Mouse (Mus musculus) embryonic facial prominence, embryonic 11.5 days (tissue): ENCODE data around the gene Alg12. TPM values are rescaled to one million over a fixed set of nuclear protein-coding genes. Genes with fewer than 3 reads are reported as not detected.
A peak's percentile ranks its signal among the peaks of the same experiment; 100 is the strongest.

ENCODE experiments used
- ATAC-seq: fragments of 200-750 bp; cut with Nextera tagmentation; replicated peaks from 2 replicates; pipeline ENCODE4 v1.8.0; 2017; ENCODE audit warnings: low read depth; ENCODE audit not compliant: insufficient number of reproducible peaks, low FRiP score, low TSS enrichment
- DNase-seq: peaks from one replicate; pipeline ENCODE4 v3.0.0-alpha.2; 2015; ENCODE audit warnings: low spot score
- H3K27ac ChIP-seq: fragments of 300-500 bp; sonication (generic); replicated peaks from 2 replicates; pipeline ENCODE4 v1.5.1; 2014; ENCODE audit warnings: mild to moderate bottlenecking, low read depth, low read length, control low read depth
- H3K27me3 ChIP-seq: fragments of 300-500 bp; sonication (generic); 2 replicates; pipeline ENCODE4 v1.6.1; 2014; ENCODE audit warnings: mild to moderate bottlenecking, low read length, moderate library complexity, mixed read lengths; ENCODE audit not compliant: control insufficient read depth, insufficient read depth
- H3K36me3 ChIP-seq: fragments of 300-500 bp; sonication (generic); replicated peaks from 2 replicates; pipeline ENCODE4 v1.6.1; 2014; ENCODE audit warnings: low read depth, mild to moderate bottlenecking, low read length, moderate library complexity, mixed read lengths; ENCODE audit not compliant: control insufficient read depth, insufficient read depth
- H3K4me1 ChIP-seq: fragments of 300-500 bp; sonication (generic); 2 replicates; pipeline ENCODE4 v1.6.1; 2014; ENCODE audit warnings: low read length, mixed read lengths; ENCODE audit not compliant: control insufficient read depth, insufficient read depth
- H3K4me2 ChIP-seq: fragments of 300-500 bp; sonication (generic); 2 replicates; pipeline ENCODE4 v1.6.1; 2014; ENCODE audit warnings: low read depth, mild to moderate bottlenecking, control low read depth, low read length, moderate library complexity
- H3K4me3 ChIP-seq: fragments of 300-500 bp; sonication (generic); 2 replicates; pipeline ENCODE4 v1.5.1; 2014; ENCODE audit warnings: low read depth, low read length, control low read depth
- H3K9ac ChIP-seq: fragments of 300-500 bp; sonication (generic); replicated peaks from 2 replicates; pipeline ENCODE4 v1.6.1; 2014; ENCODE audit warnings: mild to moderate bottlenecking, control low read depth, low read length
- H3K9me3 ChIP-seq: fragments of 300-500 bp; sonication (generic); replicated peaks from 2 replicates; pipeline ENCODE4 v1.6.1; 2016; ENCODE audit warnings: mild to moderate bottlenecking, low read length, inconsistent platforms, mixed read lengths; ENCODE audit not compliant: control insufficient read depth
- WGBS: fragments of 180-500 bp; shearing (Covaris S2); extraction: QIAGEN DNeasy Blood & Tissue Kit; methylation state at CpG from one replicate; pipeline ENCODE4 v1.1.7; 2014; 5-methylcytosine and 5-hydroxymethylcytosine counted together
- polyA plus RNA-seq: library from polyadenylated mRNA; unstranded; fragments of >200 nt; fragmentation: Nextera tagmentation; extraction: Ambion mirVana; gene quantifications from 2 replicates; pipeline ENCODE4 v1.2.1, GENCODE M21; 2014

The Alg12 gene
- polyA plus RNA-seq, 1 experiment from 2014 or later = 11.3 TPM

DNA sequence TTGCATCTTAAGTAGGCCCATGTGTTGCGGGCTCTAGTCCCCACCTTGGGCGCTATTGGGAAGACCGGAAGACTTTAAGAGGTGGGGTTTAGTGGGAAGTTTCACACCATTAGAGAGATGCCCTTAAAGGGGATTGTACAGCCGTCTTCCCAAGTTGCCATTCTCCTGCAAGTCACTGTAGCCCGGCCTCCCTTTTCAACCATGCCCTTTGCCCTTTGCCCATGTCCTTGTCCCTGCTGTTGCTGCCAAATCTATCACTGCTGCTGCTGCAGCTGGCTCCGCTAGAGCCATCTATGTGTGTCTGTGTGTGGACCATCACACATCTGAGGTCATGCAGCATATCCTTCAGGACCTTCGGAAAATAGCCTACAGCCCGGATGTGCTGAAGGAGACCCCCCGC is 13.4 kb upstream of the Alg12 start:
- ATAC-seq (no peak), DNase-seq (no peak)
- no peak overlapping the region for H3K9ac ChIP-seq
- H3K4me2 ChIP-seq = no peak overlapping the region
- H3K36me3 ChIP-seq = no peaks in the 10 kb centered on the region
- no peaks in the 10 kb centered on the region for H3K27me3 ChIP-seq
- no peaks in the 10 kb centered on the region; the same call in 1 of the 2 replicates for H3K4me1 ChIP-seq
- WGBS = 72% methylated on average over 9 of the region's 9 CpGs
- H3K27ac ChIP-seq = no peak overlapping the region
- no peaks in the 10 kb centered on the region for H3K9me3 ChIP-seq
- H3K4me3 ChIP-seq = no peak overlapping the region

DNA sequence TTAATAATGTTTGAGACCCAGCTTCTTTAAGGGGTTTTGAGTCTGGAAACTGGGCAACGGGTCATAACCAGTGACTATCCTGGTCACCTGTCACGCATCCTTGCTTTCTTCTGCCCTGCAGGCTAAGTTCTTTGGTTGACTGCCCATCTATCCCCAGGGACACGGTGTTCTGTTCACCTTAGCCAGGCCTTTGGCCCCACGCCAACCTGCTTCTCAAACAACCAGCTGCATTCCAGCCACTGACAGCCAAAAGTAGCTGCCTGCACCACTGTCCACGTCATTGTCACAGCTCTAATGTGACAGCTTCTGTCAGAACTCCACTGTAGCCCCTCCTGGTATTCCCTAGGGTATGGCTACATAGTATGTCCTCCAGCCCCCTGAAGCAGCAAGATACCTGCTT is 12.4 kb upstream of the Alg12 start:
- Histone ChIP-seq H3K36me3 (no peaks in the 10 kb centered on the region), H3K27ac (no peak overlapping the region), H3K4me2 (no peak overlapping the region), H3K4me3 (no peak overlapping the region), H3K9me3 (no peaks in the 10 kb centered on the region), H3K4me1 (no peaks in the 10 kb centered on the region; the same call in 1 of the 2 replicates), H3K27me3 (no peaks in the 10 kb centered on the region), H3K9ac (no peak overlapping the region)
- no peak for DNase-seq
- no peak for ATAC-seq
- 63% methylated on average over 5 of the region's 5 CpGs for WGBS

DNA sequence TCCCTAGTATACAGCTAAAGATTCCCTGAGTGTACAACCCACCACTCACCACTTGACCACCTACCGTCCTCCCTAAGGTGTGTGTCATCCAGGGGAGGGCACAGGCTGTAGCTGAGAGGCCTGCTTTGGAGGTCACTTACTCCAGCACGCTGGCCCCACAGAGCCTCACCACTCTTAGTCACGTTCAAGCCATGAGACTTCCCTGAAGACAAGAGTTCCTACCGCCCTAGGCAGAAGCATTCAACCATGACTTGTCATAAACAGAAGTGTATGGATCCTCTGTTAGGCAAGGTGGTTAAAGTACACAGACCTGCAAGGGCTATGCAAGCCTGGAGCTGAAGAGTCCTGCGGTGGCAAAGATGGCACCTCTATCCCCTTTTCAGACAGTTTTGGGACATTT is 11.6 kb upstream of the Alg12 start:
- Histone ChIP-seq H3K27me3 (no peaks in the 10 kb centered on the region), H3K9ac (no peak overlapping the region), H3K36me3 (no peaks in the 10 kb centered on the region), H3K4me2 (no peak overlapping the region), H3K4me1 (no peaks in the 10 kb centered on the region; the same call in 1 of the 2 replicates), H3K27ac (no peak overlapping the region), H3K4me3 (no peak overlapping the region), H3K9me3 (no peaks in the 10 kb centered on the region)
- ATAC-seq (no peak), DNase-seq (no peak)
- WGBS = 85% methylated on average over 5 of the region's 5 CpGs

DNA sequence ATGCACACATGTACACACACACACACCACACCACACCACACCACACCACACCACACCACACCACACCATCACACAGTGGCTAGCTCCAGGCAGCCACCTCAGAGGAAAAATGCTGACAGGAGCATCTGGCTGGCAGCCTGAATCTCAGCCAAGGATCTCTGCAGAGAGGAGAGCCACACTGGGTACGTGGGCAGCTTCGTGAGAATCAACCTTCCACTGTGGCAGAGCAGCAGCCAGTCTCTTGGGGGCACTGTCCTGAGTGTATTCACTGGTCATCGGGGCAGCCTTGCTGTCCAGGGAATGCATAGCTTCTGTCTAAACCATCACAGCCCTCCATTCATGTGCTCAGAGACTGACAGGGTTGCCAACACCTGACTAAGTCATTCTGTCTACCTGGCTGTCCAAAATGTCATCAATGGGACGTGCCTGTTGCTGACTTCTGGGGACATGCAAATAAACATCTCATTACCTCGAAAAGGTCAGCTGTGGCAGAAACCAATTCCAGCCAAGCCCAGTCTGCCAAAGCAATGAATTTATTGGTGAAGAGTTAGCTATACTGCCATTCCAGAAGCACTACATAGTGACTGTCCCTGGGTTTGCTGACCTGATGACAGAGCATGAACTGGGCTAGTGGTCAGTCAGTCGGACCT is 10.8 kb upstream of the Alg12 start:
- H3K9me3 ChIP-seq = no peaks in the 10 kb centered on the region
- H3K27ac ChIP-seq = no peak overlapping the region
- no peak overlapping the region for H3K4me2 ChIP-seq
- H3K4me3 ChIP-seq = no peak overlapping the region
- no peaks in the 10 kb centered on the region for H3K27me3 ChIP-seq
- H3K9ac ChIP-seq = no peak overlapping the region
- no peaks in the 10 kb centered on the region; the same call in 1 of the 2 replicates for H3K4me1 ChIP-seq
- no peaks in the 10 kb centered on the region for H3K36me3 ChIP-seq
- no peak for DNase-seq
- ATAC-seq = no peak
- WGBS = 76% methylated on average over 6 of the region's 6 CpGs

DNA sequence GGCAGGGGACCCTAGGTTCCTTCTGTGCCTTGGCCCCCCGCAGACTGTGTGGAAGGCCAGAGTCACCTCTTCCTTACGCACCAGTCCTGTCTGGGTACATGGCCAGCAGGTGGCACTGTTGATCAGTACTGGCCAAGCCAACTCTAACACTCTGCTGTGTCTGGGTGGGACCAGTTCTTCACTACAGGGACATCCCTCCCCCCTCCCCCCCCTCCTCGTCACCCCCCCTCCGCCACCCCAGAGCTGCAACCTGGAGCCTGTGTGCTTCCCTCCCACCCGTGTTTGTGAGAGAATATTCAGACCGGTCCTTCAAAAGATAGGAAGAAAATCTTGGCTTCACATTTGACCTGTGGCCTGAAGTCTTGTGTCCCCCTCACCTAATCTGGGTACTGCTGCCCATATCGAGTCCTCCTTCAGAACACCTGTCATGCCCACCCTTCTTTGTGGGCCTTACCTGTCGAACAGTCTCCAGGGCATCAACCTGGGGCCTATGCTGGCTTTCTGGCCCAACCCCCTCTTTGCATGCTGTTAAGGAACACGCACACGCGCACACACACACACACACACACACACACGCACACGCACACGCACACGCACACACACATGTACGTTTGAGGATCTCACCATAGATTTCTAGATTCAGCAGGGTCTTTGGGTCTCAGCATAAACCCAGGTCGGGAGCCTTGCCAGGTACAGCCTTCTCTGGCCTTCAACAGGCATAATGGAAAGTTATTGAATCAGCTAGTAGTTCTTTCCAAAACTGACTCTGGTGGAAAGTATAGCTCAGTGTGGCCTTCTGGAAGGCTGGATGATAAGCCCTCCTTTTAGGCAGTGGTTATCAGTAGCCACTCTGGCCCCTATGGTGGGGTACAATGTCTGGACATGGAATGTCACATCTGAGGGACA is 9.9 kb upstream of the Alg12 start:
- Histone ChIP-seq H3K4me3 (no peak overlapping the region), H3K27me3 (no peaks in the 10 kb centered on the region), H3K36me3 (peaks cover 3% of the 10 kb centered on the region; the same call in 1 of the 2 replicates), H3K9ac (no peak overlapping the region), H3K4me1 (no peaks in the 10 kb centered on the region; the same call in 1 of the 2 replicates), H3K4me2 (no peak overlapping the region), H3K9me3 (no peaks in the 10 kb centered on the region), H3K27ac (no peak overlapping the region)
- peak; percentile 85 for ATAC-seq
- 54% methylated on average over 17 of the region's 17 CpGs for whole genome bisulfite sequencing
- peak; percentile 91 for DNase-seq

DNA sequence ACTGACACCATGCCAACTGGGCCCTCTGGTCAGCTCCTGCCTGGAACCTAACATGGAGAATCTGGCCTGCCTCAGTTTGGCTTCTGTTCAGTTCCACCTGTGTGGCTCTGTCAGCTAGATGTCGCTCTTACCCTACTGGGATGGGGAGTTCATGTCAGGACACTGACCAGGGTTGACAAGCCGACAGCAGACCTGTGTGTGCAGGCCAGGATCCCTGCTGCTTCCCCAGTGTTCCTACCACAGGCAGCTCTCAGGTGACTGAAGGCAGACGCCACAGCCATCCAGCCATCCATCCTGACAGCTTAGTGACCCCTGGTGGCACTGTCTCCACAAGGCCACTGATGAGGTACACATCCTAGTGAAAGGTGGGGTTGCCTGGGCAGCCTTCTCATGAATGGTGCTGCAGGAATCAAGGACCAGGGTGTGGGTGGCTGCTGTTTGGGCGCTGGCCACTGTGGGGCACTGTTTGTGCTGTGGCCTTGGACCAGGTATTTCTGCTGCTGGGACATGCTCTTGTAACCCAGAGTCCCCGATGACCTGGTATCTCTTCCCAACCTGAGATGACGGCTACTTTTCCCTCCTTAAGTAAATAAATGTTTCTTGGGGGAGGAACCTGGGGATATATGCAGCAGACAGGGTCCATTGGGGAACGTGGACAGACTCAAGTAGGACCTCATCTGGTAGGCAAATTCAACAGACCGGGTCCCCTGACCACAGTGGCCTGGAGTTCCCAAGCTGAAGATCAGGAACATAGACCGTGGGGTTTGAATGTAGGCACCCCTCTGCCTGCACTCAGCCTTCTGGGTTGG is 9.1 kb upstream of the Alg12 start:
- Histone ChIP-seq H3K36me3 (peaks cover 4% of the 10 kb centered on the region), H3K27ac (no peak overlapping the region), H3K4me3 (no peak overlapping the region), H3K4me2 (no peak overlapping the region), H3K27me3 (no peaks in the 10 kb centered on the region), H3K9me3 (no peaks in the 10 kb centered on the region), H3K4me1 (no peaks in the 10 kb centered on the region; the same call in 1 of the 2 replicates), H3K9ac (no peak overlapping the region)
- DNase-seq = peak; percentile 65
- ATAC-seq = peak; percentile 27; the same call in 1 of the 2 replicates
- WGBS = 20% methylated on average over 9 of the region's 9 CpGs

DNA sequence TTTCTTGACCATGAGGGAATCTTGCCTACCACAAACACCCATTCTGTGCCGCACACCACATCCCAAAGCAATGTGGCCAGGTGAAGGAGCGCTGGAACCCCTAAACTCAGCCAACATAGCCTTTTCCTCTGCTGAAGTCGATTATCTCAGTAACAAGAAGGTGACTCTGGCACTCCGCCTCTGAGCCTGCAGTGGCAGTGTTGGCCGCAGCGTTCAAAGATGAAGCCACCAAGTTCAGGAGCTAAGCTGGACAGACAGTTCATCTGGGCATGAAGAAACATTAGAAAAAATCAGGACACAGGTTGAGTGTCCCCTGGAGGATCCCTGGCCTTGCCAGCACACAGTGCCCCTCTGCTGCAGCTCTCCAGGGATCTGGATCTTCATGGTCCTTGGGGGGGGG is 8.3 kb upstream of the Alg12 start:
- Histone ChIP-seq H3K27me3 (no peaks in the 10 kb centered on the region), H3K4me1 (no peaks in the 10 kb centered on the region; the same call in 1 of the 2 replicates), H3K4me2 (no peak overlapping the region), H3K4me3 (no peak overlapping the region), H3K27ac (no peak overlapping the region), H3K36me3 (peaks cover 4% of the 10 kb centered on the region), H3K9ac (no peak overlapping the region), H3K9me3 (no peaks in the 10 kb centered on the region)
- DNase-seq = no peak
- no peak for ATAC-seq
- 91% methylated on average over 6 of the region's 6 CpGs for WGBS
